Mouse (Mus musculus) megakaryocyte-erythroid progenitor cell, adult 5-6 weeks (primary cell): ENCODE data around the gene Pitpnm1. TPM values are rescaled to one million over a fixed set of nuclear protein-coding genes. Genes with fewer than 3 reads are reported as not detected.
"Not testable (repeated sequence)": the region's sequence is repeated elsewhere in the genome, so short reads cannot be mapped to it uniquely, and the experiment has no call there.

Experiments used
- ATAC-seq: replicated peaks from 2 replicates; pipeline ENCODE4 v1.8.0; 2016; ENCODE audit warnings: mild to moderate bottlenecking, inconsistent platforms; ENCODE audit not compliant: severe bottlenecking, poor library complexity, low FRiP score, low TSS enrichment
- total RNA-seq, 2 experiments: library from RNA; stranded (forward) in 1 of 2; stranded (reverse) in 1 of 2; fragments of 200-1000, 215-1000 nt in 1 of 2; fragments of >200 nt in 1 of 2; fragmentation: Nextera tagmentation in 1 of 2; gene quantifications; 2 replicates each; pipeline ENCODE4 v1.2.3; 2014 to 2017

Pitpnm1 gene
- total RNA-seq (2014; fragmentation: Nextera tagmentation) (42.3 and 44.1 TPM in 2 replicates), total RNA-seq (2017) (7.4 and 7.7 TPM in 2 replicates)

GRCm38 (mm10) chr19:4099837-4100717, at the start of gene Pitpnm1:
Gene Pitpnm1 (plus strand): TSS chr19:4099998.
- no peak for ATAC-seq

- ATAC-seq = no peak
Measured at GRCm38 (mm10) chr19:4051016-4051415, 48.8 kb upstream of the Pitpnm1 start.

GRCm38 (mm10) chr19:4051741-4052515, 47.9 kb upstream of the Pitpnm1 start:
- ATAC-seq = no peak

- no peak for ATAC-seq
Measured at GRCm38 (mm10) chr19:4052516-4053030, 47.2 kb upstream of the Pitpnm1 start.

DNA sequence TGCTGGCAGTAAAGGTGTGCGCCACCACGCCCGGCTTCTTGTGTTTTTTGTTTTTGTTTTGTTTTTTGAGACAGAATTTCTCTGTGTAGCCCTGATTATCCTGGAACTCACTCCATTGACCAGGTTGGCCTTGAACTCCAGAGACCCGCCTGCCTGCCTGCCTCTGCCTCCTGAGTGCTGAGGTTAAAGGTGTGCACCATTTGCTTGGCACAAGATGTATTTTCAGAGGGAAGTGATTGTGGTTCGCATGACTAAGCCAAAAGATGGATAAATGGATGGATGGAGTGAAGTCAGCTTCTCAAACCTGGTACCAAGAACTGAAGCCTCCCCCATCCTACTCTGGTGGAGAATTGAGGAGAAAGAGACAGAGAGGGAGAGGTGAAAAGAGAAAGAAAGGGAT, 45.2 kb upstream of the Pitpnm1 start:
- no peak for ATAC-seq

GRCm38 (mm10) chr19:4055216-4055946, 44.4 kb upstream of the Pitpnm1 start:
- no peak for ATAC-seq

GRCm38 (mm10) chr19:4055947-4056693, 43.7 kb upstream of the Pitpnm1 start:
- ATAC-seq = no peak

DNA sequence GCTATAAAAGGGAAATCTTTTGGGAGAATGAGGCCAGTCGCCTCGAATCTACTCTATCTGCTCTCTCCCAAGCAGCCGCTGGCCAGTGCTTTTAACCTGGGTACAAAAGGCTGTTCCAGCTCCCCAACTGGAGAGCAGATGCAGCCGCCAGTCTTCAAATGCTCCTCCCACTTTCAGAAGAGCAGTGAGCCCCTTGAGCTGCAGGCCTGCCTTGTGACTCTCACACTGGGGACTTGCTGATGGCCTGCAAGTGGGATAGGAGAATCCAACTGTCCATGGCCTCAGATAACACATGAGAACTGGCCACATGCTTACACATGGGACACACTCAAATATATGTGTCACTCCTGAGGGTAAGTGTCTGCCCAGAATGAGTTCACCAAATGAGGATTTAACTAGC, 43.1 kb upstream of the Pitpnm1 start:
- no peak for ATAC-seq

DNA sequence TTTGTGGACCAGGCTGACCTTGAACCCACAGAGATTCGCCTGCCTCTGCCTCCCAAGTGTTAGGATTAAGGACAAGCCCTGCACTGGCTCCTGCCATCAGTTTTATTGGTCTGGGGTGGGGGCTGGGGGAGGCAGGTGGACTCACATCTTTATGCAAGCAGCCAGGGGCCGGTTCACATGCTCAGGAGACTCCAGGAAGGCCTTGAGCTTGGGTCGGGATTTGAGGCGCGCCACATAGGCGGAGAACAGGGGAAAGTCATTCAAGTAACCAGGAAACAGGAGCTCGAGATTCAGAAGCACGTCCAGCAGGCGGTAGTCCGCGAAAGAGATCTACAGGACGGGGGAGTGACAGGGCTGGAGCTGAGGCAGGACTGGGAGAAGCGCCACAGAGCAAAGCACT, 42.4 kb upstream of the Pitpnm1 start:
- ATAC-seq = no peak

GRCm38 (mm10) chr19:4057962-4058361, 41.8 kb upstream of the Pitpnm1 start:
- no peak for ATAC-seq

DNA sequence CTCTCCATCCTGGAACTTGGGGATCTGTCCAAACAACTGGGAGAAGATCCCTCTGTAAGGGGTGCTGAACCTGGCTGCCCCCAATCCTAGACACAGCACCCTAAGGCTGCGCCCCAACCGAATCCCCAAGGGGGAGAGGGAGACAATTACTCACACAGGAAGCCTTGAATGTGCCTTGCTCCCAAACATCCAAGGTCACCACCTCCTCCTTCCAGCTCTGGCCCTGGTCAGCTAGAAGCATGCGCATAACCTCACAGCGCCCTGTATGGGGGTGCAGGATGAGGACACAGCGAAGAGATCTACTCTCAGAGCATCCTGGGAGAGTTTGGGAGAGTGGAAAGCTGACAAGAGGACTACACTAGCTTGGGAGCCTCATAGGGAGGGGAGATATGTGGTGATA, 41.2 kb upstream of the Pitpnm1 start:
- 0 out of 2 replicates have a peak, but pooled peaks have one; percentile 17 for ATAC-seq

DNA sequence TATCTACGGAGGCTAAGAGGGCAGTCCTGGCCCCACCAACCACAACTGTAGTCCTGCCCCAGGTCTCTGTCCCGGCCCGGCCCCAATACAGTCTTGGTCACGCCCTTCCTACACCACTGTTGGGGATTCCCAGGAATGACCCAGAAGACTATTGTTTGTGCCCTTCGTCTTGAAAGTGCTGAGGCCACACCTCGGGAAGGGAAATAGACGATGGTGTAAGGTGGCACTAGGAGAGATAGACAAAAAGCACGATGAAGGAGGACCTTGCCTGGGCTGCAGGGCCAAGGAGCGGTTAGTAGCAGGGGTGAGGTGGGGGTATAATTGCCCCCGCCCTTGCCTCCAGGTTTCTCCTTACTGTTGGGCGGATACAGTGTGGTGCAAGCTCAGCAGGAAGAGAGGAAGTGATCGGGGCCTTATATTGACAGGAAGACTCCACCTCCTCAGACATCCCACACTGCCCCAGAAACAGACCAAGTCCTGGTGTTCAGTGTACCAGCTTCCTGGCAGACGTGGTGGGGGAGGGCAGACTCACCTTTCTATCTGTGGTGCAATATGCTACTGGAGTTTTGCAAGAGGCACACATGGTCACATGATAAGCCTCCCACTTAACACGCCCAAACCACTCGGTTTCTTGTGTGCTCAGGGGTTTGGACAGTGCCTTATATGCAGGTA, 40.6 kb upstream of the Pitpnm1 start, which contains the start of gene Gstp3:
Gene Gstp3, minus strand, starts transcription at position 501 of the 672 bp plus-strand sequence.
- peak; percentile 92 for ATAC-seq

GRCm38 (mm10) chr19:4060044-4060898, 39.5 kb upstream of the Pitpnm1 start:
- not testable (repeated sequence) for ATAC-seq

- no peak for ATAC-seq
Measured at GRCm38 (mm10) chr19:4060899-4061465, 38.8 kb upstream of the Pitpnm1 start.

- ATAC-seq = not testable (repeated sequence)
Measured at GRCm38 (mm10) chr19:4063357-4063756, 36.4 kb upstream of the Pitpnm1 start.

DNA sequence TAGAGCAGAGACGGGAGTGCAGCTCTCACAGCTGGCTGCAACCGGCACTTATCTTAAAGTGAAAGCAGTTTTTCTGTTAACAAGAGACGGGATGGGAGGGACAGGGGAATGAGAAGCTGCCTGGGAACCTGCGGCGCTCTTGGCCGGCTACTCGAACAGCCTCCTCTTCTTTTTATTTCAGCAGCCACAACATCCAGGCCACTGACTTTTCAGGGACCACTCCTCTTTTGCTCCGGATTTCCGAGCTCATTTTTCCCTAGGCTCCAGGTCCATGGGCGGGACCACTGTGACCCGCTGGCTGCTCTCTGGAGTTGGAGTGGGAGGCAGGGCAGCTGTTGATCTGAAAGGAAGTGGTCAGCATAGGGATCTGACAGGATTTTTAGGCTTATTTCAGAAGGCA, 35.3 kb upstream of the Pitpnm1 start:
- ATAC-seq = not testable (repeated sequence)

- no peak for ATAC-seq
Measured at GRCm38 (mm10) chr19:4066280-4066679, 33.5 kb upstream of the Pitpnm1 start.
